Mouse (Mus musculus) spleen, adult 2 months (tissue): ENCODE measurements at regions not wholly inside any gene's neighbourhood (a gene's known extent, or its start where the extent isn't known, plus 50 kb on each side); places are given as distances from the start of the nearest gene placed in this dataset.

Experiments
- CTCF ChIP-seq: fragments of 200-500 bp; IDR thresholded peaks from 2 replicates; pipeline ENCODE4 v1.5.1; 2011; ENCODE audit warnings: mild to moderate bottlenecking, inconsistent platforms; ENCODE audit not compliant: insufficient read depth, insufficient read length, insufficient replicate concordance; ENCODE audit errors: extremely low read depth
- POLR2A ChIP-seq: fragments of 200-500 bp; IDR thresholded peaks from 2 replicates; pipeline ENCODE4 v1.6.1; 2011; ENCODE audit warnings: low read depth, low read length, inconsistent platforms

DNA sequence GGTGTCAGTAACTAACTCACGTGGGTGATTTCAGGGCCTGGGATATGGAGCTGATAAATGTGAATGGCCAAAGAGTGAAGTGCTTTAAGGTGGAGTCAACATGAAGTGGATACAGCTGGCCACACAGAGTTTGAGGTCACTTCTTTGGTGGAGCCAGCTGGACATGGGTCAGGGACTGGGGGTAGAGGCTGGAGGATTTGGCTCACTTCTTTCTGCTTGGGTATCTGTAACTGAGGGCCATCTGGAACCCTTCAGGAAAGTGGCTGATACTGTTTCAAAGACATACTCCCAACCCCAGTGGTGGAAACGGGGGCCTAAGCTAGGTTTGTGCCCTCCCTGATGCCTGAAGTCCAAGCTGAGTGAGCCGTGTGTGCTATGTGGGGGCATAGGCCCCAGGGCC is 90.1 kb upstream of the 1700021F07Rik start:
- TF ChIP-seq POLR2A (no peak), CTCF (no peak)
